Mouse (Mus musculus) liver, embryonic 12.5 days (tissue): ENCODE data around the gene Adgre4. TPM values are rescaled to one million over a fixed set of nuclear protein-coding genes. Genes with fewer than 3 reads are reported as not detected.
A peak's percentile ranks its signal among the peaks of the same experiment; 100 is the strongest.
"Not testable (repeated sequence)": the region's sequence is repeated elsewhere in the genome, so short reads cannot be mapped to it uniquely, and the experiment has no call there.

Experiments
- ATAC-seq: fragments of 200-750 bp; cut with Nextera tagmentation; 2 replicates; pipeline ENCODE4 v1.8.0; 2017; ENCODE audit warnings: moderate number of reproducible peaks, mild to moderate bottlenecking, moderate library complexity
- H3K27ac ChIP-seq: fragments of 300-500 bp; sonication (generic); 2 replicates; pipeline ENCODE4 v1.5.1; 2016; ENCODE audit warnings: mild to moderate bottlenecking
- H3K27me3 ChIP-seq: fragments of 300-500 bp; sonication (generic); replicated peaks from 2 replicates; pipeline ENCODE4 v1.6.1; 2016; ENCODE audit warnings: mild to moderate bottlenecking, moderate library complexity
- H3K36me3 ChIP-seq: fragments of 300-500 bp; sonication (generic); 2 replicates; pipeline ENCODE4 v1.6.1; 2016; ENCODE audit warnings: mild to moderate bottlenecking, moderate library complexity
- H3K4me1 ChIP-seq: fragments of 300-500 bp; sonication (generic); 2 replicates; pipeline ENCODE4 v1.6.1; 2016
- H3K4me2 ChIP-seq: fragments of 300-500 bp; sonication (generic); 2 replicates; pipeline ENCODE4 v1.6.1; 2016; ENCODE audit warnings: mild to moderate bottlenecking, moderate library complexity
- H3K4me3 ChIP-seq: fragments of 300-500 bp; sonication (generic); 2 replicates; pipeline ENCODE4 v1.5.1; 2016; ENCODE audit warnings: mild to moderate bottlenecking, moderate library complexity
- H3K9ac ChIP-seq: fragments of 300-500 bp; sonication (generic); 2 replicates; pipeline ENCODE4 v1.6.1; 2016; ENCODE audit warnings: mild to moderate bottlenecking, moderate library complexity
- H3K9me3 ChIP-seq: fragments of 300-500 bp; sonication (generic); replicated peaks from 2 replicates; pipeline ENCODE4 v1.6.1; 2016; ENCODE audit warnings: mild to moderate bottlenecking, moderate library complexity
- WGBS: fragments of 180-500 bp; shearing (Covaris S2); methylation state at CpG from one replicate; pipeline ENCODE4 v1.1.7; 2016; ENCODE audit not compliant: insufficient replicate concordance; 5-methylcytosine and 5-hydroxymethylcytosine counted together
- polyA plus RNA-seq: library from polyadenylated mRNA; unstranded; fragments of >200 nt; fragmentation: Nextera tagmentation; extraction: Ambion mirVana; gene quantifications from 2 replicates; pipeline ENCODE4 v1.2.1, GENCODE M21; 2016

Adgre4 gene
- polyA plus RNA-seq, 1 experiment from 2014 or later: 0.75 TPM

DNA sequence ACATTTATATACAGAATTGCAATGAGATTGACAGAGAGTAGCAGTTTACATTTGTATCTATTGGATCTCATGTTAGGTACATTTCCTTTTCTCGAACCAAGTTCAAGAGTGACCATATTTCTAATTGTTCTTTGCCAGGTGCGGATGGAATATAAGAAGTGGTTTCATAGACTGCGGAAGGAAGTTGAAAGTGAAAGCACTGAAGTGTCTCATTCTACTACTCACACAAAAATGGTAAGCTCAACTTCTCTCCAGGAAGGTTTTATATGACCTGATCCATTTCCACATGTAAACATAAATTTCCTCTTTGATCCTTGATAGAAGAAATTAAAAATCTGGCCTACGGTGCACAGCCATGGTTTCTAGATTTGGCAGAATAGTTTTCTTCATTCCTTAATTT lies 93.3 kb downstream of the Adgre4 start:
- Histone ChIP-seq H3K27me3 (no peaks in the 10 kb centered on the region), H3K9me3 (no peaks in the 10 kb centered on the region), H3K27ac (no peak overlapping the region), H3K9ac (no peak overlapping the region), H3K4me1 (no peaks in the 10 kb centered on the region), H3K4me3 (no peak overlapping the region), H3K36me3 (no peaks in the 10 kb centered on the region), H3K4me2 (no peak overlapping the region)
- ATAC-seq: no peak
- 73% methylated on average over 4 of the region's 4 CpGs for WGBS

DNA sequence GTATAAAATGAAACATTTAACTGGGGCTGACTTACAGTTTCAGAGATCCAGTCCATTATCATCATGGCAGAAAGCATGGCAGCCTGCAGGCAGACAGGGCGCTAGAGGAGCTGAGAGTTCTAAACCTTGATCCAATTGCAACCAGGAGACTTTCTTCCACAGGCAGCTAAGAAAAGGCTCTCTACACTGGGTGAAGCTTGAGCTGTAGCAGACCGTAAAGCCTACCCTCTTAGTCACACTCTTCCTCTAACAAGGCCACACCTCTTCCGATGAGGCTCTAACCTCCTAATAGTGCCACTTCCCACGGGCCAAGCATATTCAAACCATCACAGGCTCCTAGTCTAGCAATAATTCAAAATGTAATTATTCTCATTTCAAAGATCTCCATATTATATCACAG lies 127.4 kb downstream of the Adgre4 start:
- no peak overlapping the region for H3K4me2 ChIP-seq
- H3K9me3 ChIP-seq: no peaks in the 10 kb centered on the region
- WGBS: 82% methylated on average over 4 of the region's 4 CpGs
- no peak for ATAC-seq
- H3K36me3 ChIP-seq: no peaks in the 10 kb centered on the region
- H3K27me3 ChIP-seq: no peaks in the 10 kb centered on the region
- H3K27ac ChIP-seq: no peak overlapping the region
- no peak overlapping the region for H3K9ac ChIP-seq
- no peak overlapping the region for H3K4me3 ChIP-seq
- H3K4me1 ChIP-seq: peaks cover 17% of the 10 kb centered on the region

DNA sequence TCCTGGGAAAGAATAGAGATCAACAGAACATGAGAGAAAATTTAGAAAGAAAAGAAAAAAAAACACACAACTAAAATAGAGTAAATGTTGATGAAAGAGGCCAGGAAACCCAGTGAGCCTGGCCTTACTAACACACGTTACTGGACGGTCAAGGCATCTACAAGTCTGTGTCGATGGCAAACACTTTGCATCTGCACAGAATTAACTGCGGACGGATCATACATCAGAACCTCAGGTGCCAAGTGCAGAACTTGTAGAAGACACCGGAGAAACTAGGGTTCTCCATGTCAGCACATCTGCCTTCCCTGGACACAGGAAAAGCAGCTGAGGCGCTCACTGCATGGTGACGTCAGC lies 128.5 kb downstream of the Adgre4 start:
- peak overlapping the region; percentile 62 for H3K4me3 ChIP-seq
- H3K9me3 ChIP-seq, H3K27me3 ChIP-seq, ATAC-seq, H3K36me3 ChIP-seq: not testable (repeated sequence)
- peak overlapping the region; percentile 70 for H3K4me2 ChIP-seq
- WGBS: 2% methylated on average over 7 of the region's 8 CpGs
- peak overlapping the region; percentile 75 for H3K27ac ChIP-seq
- H3K4me1 ChIP-seq: peaks cover 17% of the 10 kb centered on the region
- peak overlapping the region; percentile 68 for H3K9ac ChIP-seq

DNA sequence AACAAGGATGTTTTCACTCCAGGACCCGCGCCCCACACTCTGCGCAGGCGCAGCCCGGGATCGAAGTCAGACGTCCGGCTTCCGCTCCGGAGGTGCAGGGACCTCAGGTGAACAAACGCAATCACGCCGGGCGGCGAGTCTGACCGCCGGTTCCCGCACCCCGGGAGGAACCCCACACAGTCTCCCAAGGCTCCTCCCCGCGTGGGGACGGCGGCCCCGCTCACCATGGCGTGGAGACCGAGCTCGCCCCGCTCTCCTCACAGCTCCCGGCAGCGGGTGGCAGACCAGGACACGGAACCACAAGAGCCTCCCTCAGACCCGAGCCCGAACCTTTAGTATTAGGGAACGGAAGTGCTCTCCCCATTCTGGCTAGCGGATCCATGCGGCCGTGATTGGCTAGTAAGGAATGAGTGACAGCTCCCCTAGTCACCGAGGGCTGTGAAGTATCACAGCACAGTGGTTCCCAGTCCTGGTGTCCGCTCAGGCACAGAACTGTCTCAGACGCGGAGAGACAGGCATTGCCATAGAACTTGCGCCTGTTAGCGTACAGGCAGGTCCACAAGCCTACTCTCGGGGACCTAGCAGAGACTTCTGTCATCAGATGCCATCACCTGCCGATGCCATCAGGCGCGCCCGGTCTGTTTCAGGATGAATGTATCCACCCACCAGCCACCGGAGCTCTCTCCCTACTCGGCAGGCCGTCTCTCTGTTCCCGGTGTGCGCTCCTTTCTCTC lies 129.0 kb downstream of the Adgre4 start, which contains the start of gene Zfp119a:
Gene Zfp119a, minus strand, starts transcription at position 295 of the 734 bp plus-strand sequence.
- Histone ChIP-seq H3K4me1 (peaks cover 17% of the 10 kb centered on the region), H3K9ac (peak within 1 kb of the TSS; percentile 68), H3K4me3 (peak within 1 kb of the TSS; percentile 62), H3K27ac (peak within 1 kb of the TSS; percentile 76), H3K4me2 (peak within 1 kb of the TSS; percentile 70)
- under 1% methylated on average over 41 of the region's 53 CpGs for WGBS
- peak; percentile 97 for ATAC-seq
- not testable (repeated sequence) for H3K27me3 ChIP-seq, H3K9me3 ChIP-seq, H3K36me3 ChIP-seq

GRCm38 (mm10) chr17:55883631-55884030 lies 133.8 kb downstream of the Adgre4 start:
- Histone ChIP-seq H3K4me1 (peaks cover 7% of the 10 kb centered on the region), H3K4me2 (no peak overlapping the region), H3K4me3 (no peak overlapping the region), H3K27ac (no peak overlapping the region), H3K36me3 (no peaks in the 10 kb centered on the region), H3K27me3 (peaks cover 13% of the 10 kb centered on the region), H3K9ac (no peak overlapping the region), H3K9me3 (no peaks in the 10 kb centered on the region)
- WGBS: 54% methylated on average over 2 of the region's 2 CpGs
- no peak for ATAC-seq

GRCm38 (mm10) chr17:55884912-55885311 lies 135.1 kb downstream of the Adgre4 start:
- H3K4me1 ChIP-seq: peaks cover 1% of the 10 kb centered on the region; the same call in 1 of the 2 replicates
- H3K36me3 ChIP-seq: no peaks in the 10 kb centered on the region
- no peaks in the 10 kb centered on the region for H3K9me3 ChIP-seq
- no peak overlapping the region for H3K9ac ChIP-seq
- H3K27me3 ChIP-seq: peaks cover 18% of the 10 kb centered on the region
- H3K27ac ChIP-seq: no peak overlapping the region
- whole genome bisulfite sequencing: 33% methylated on average over 2 of the region's 2 CpGs
- no peak overlapping the region for H3K4me2 ChIP-seq
- H3K4me3 ChIP-seq: no peak overlapping the region
- ATAC-seq: no peak

DNA sequence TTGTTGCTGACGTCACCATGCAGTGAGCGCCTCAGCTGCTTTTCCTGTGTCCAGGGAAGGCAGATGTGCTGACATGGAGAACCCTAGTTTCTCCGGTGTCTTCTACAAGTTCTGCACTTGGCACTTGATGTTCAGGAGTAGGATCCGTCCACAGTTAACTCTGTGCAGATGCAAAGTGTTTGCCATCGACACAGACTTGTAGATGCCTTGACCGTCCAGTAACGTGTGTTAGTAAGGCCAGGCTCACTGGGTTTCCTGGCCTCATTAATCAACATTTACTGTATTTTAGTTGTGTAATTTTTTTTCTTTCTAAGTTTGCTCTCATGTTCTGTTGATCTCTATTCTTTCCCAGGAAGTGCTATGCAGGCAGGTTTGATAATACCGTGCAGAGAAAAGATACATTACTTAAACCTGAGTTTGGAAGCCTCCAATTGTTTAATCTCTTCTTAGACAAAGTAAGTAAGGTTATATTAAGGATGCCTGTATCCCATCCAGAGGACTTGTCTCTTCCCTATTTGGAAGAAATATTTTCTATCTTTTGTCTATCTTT lies 142.7 kb downstream of the Adgre4 start:
- peak overlapping the region; percentile 80 for H3K27ac ChIP-seq
- peaks cover 13% of the 10 kb centered on the region for H3K4me1 ChIP-seq

GRCm38 (mm10) chr17:55903087-55903486 lies 153.3 kb downstream of the Adgre4 start:
- ATAC-seq: no peak
- no peak overlapping the region for H3K27ac ChIP-seq

More for the DNA sequence above, 142.7 kb downstream of the Adgre4 start:
- H3K9ac ChIP-seq: peak overlapping the region; percentile 65
- H3K9me3 ChIP-seq, ATAC-seq: not testable (repeated sequence)
- WGBS: 12% methylated on average over 6 of the region's 8 CpGs
- peak overlapping the region; percentile 63 for H3K4me3 ChIP-seq
- peaks cover 10% of the 10 kb centered on the region for H3K27me3 ChIP-seq
- H3K36me3 ChIP-seq: peaks cover 22% of the 10 kb centered on the region
- H3K4me2 ChIP-seq: peak overlapping the region; percentile 70

More at GRCm38 (mm10) chr17:55903087-55903486, 153.3 kb downstream of the Adgre4 start:
- Histone ChIP-seq H3K4me1 (peaks cover 6% of the 10 kb centered on the region; the same call in 1 of the 2 replicates), H3K27me3 (no peaks in the 10 kb centered on the region), H3K4me3 (no peak overlapping the region), H3K36me3 (peaks cover 5% of the 10 kb centered on the region), H3K4me2 (no peak overlapping the region), H3K9me3 (0 out of 2 replicates have a peak, but pooled peaks cover 5% of the 10 kb centered on the region), H3K9ac (no peak overlapping the region)
- WGBS: 52% methylated on average over 2 of the region's 2 CpGs

Other genes starting within 250 kb of the Adgre4 start
- not detected in 2 replicates for gene Vmn2r118, start 124.8 kb upstream of the Adgre4 start, polyA plus RNA-seq
- gene Pot1b, start 37.4 kb upstream of the Adgre4 start, polyA plus RNA-seq: 6.0 and 7.2 TPM in 2 replicates
- 3.0 and 3.3 TPM in 2 replicates for gene Zfp119a, start 128.9 kb downstream of the Adgre4 start, polyA plus RNA-seq
- gene Zfp959, start 142.1 kb downstream of the Adgre4 start, polyA plus RNA-seq: 8.3 and 9.8 TPM in 2 replicates
- gene Zfp119b, start 199.5 kb downstream of the Adgre4 start, polyA plus RNA-seq: 1.8 and 2.5 TPM in 2 replicates
- 4.5 and 5.4 TPM in 2 replicates for gene Ebi3, start 202.7 kb downstream of the Adgre4 start, polyA plus RNA-seq
- gene Yju2, start 209.1 kb downstream of the Adgre4 start, polyA plus RNA-seq: 14.6 and 15.6 TPM in 2 replicates
- gene Shd, start 220.5 kb downstream of the Adgre4 start, polyA plus RNA-seq: 0.81 and 0.95 TPM in 2 replicates
- 1.7 and 2.3 TPM in 2 replicates for gene Fsd1, start 236.5 kb downstream of the Adgre4 start, polyA plus RNA-seq